Mouse (Mus musculus): Measurements from ENCODE around the gene Sox6.

Sox6 gene

GRCm38 (mm10) chr7:115420960-115421359, 617.6 kb downstream of the Sox6 start:
- DNase-seq (ENCODE audit: low spot score in 2 of 2) = no peak

All from cerebellum, postnatal 4 days (tissue).